Mouse (Mus musculus): ENCODE results near the gene Bdh1.

Gene Bdh1

GRCm38 (mm10) chr16:31428675-31429470, 6.8 kb downstream of the Bdh1 start:
- DNase-seq = peak in 1 of 2 experiments; percentile 51

GRCm38 (mm10) chr16:31429471-31430155, 7.5 kb downstream of the Bdh1 start:
- peak; percentile 89 to 90 for DNase-seq

GRCm38 (mm10) chr16:31433466-31434110, 11.5 kb downstream of the Bdh1 start:
- peak in 1 of 2 experiments; percentile 58 for DNase-seq

GRCm38 (mm10) chr16:31435146-31435545, 13.1 kb downstream of the Bdh1 start:
- no peak for DNase-seq

GRCm38 (mm10) chr16:31436085-31436484, 14.0 kb downstream of the Bdh1 start:
- no peak for DNase-seq

GRCm38 (mm10) chr16:31437358-31437757, 15.3 kb downstream of the Bdh1 start:
- DNase-seq = no peak

- DNase-seq = no peak
Measured at GRCm38 (mm10) chr16:31439529-31439928, 17.4 kb downstream of the Bdh1 start.

GRCm38 (mm10) chr16:31440046-31440445, 18.0 kb downstream of the Bdh1 start:
- no peak for DNase-seq

- DNase-seq = no peak
Measured at GRCm38 (mm10) chr16:31444521-31444920, 22.4 kb downstream of the Bdh1 start.

GRCm38 (mm10) chr16:31446067-31446853, 24.2 kb downstream of the Bdh1 start:
- no peak for DNase-seq

- DNase-seq = no peak
Measured at GRCm38 (mm10) chr16:31449973-31450372, 27.9 kb downstream of the Bdh1 start.

- no peak for DNase-seq
Measured at GRCm38 (mm10) chr16:31451235-31451634, 29.2 kb downstream of the Bdh1 start.

GRCm38 (mm10) chr16:31452467-31452866, 30.4 kb downstream of the Bdh1 start:
- DNase-seq = no peak

GRCm38 (mm10) chr16:31454013-31454412, 31.9 kb downstream of the Bdh1 start:
- DNase-seq = peak; percentile 81 to 88

GRCm38 (mm10) chr16:31455276-31456045, 33.4 kb downstream of the Bdh1 start:
- DNase-seq = peak; percentile 54 to 67

- DNase-seq = peak in 1 of 2 experiments; percentile 71
Measured at GRCm38 (mm10) chr16:31458229-31458918, 36.3 kb downstream of the Bdh1 start.

GRCm38 (mm10) chr16:31459968-31460461, 37.9 kb downstream of the Bdh1 start:
- peak; percentile 57 to 84 for DNase-seq

- no peak for DNase-seq
Measured at GRCm38 (mm10) chr16:31460506-31460905, 38.4 kb downstream of the Bdh1 start.

GRCm38 (mm10) chr16:31461046-31461445, 39.0 kb downstream of the Bdh1 start:
- no peak for DNase-seq

GRCm38 (mm10) chr16:31462113-31462687, 40.1 kb downstream of the Bdh1 start:
- DNase-seq = no peak

GRCm38 (mm10) chr16:31464953-31465352, 42.9 kb downstream of the Bdh1 start:
- no peak for DNase-seq

Measured in kidney, adult 8-10 months (tissue).